Comparison of ENCODE assay signal across 14 mouse cellular contexts in the genomic region with DNA sequence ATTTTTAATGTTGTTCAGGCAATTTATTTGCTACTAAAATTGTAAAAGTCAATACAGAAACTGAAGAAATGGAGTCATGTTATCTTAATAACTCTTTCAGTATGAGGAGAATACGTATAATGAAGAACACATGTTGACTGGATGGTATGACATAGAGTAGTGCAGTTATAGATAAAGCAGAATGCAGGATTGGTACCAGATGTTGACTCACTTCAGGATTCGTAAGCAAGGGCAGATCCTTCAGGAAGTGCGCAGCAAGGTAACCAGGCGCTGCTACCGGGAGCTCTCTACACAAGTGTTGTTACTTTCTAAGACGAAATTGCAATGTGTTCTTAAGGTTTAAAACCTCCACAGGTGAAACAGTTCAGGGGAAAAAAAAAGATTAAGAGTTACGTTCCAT.
"Had no signal": no experiment of that assay in that cellular context is flagged by ENCODE, and none has a peak within 500 bp of the region (broad histone marks: within the 10 kb centered on the region; RNA-seq: fewer than 3 reads in every experiment).

No protein-coding gene starts in this region.

- H3K4me1 ChIP-seq: kidney, embryonic 15.5 days; midbrain, embryonic 10.5 days; midbrain, embryonic 15.5 days; neural tube, embryonic 13.5 days; stomach, embryonic 15.5 days had no signal

- H3K27ac ChIP-seq: kidney, embryonic 15.5 days; left cerebral cortex, adult 2 months; liver, embryonic 14.5 days; midbrain, embryonic 10.5 days; midbrain, embryonic 15.5 days; neural tube, embryonic 13.5 days; stomach, embryonic 15.5 days had no signal

- H3K4me3 ChIP-seq: kidney, embryonic 15.5 days; left cerebral cortex, adult 2 months; midbrain, embryonic 10.5 days; midbrain, embryonic 15.5 days; neural tube, embryonic 13.5 days; stomach, embryonic 15.5 days had no signal

- H3K9ac ChIP-seq: kidney, embryonic 15.5 days; liver, embryonic 14.5 days; midbrain, embryonic 15.5 days; neural tube, embryonic 13.5 days; stomach, embryonic 15.5 days had no signal

- H3K9me3 ChIP-seq: kidney, embryonic 15.5 days; midbrain, embryonic 10.5 days; midbrain, embryonic 15.5 days; neural tube, embryonic 13.5 days; stomach, embryonic 15.5 days had no signal

- H3K4me2 ChIP-seq: kidney, embryonic 15.5 days; midbrain, embryonic 15.5 days; neural tube, embryonic 13.5 days; stomach, embryonic 15.5 days had no signal

- DNase-seq: kidney, adult 18-20 months; kidney, postnatal 25 days; lung, adult 18-20 months; retina, postnatal 1 day; right cerebral cortex, postnatal 4 days; thymus, adult 2 months; thymus, postnatal 25 days had no signal

- ATAC-seq: midbrain, embryonic 15.5 days had no signal

- H3K36me3 ChIP-seq: kidney, embryonic 15.5 days; midbrain, embryonic 10.5 days; midbrain, embryonic 15.5 days; neural tube, embryonic 13.5 days; stomach, embryonic 15.5 days had no signal

- H3K27me3 ChIP-seq: kidney, embryonic 15.5 days; midbrain, embryonic 15.5 days; neural tube, embryonic 13.5 days; stomach, embryonic 15.5 days had no signal
